Mouse (Mus musculus) heart, postnatal 0 days (tissue): ENCODE results near the gene Adgrl1. TPM values are rescaled to one million over a fixed set of nuclear protein-coding genes. Genes with fewer than 3 reads are reported as not detected.

ENCODE experiments used
- ATAC-seq: fragments of 200-750 bp; cut with Nextera tagmentation; 2 replicates; pipeline ENCODE4 v1.8.0; 2017; ENCODE audit warnings: low read depth, moderate number of reproducible peaks, moderate library complexity; ENCODE audit not compliant: insufficient read depth
- DNase-seq: peaks from one replicate; pipeline ENCODE4 v3.0.0-alpha.2; 2016; ENCODE audit warnings: low spot score
- H3K27ac ChIP-seq: fragments of 300-500 bp; sonication (generic); 2 replicates; pipeline ENCODE4 v1.5.1; 2014; ENCODE audit warnings: low read depth, mild to moderate bottlenecking
- H3K27me3 ChIP-seq: fragments of 300-500 bp; sonication (generic); 2 replicates; pipeline ENCODE4 v1.6.1; 2014; ENCODE audit warnings: low read length, mixed read lengths; ENCODE audit not compliant: control insufficient read depth, insufficient read depth
- H3K36me3 ChIP-seq: fragments of 300-500 bp; sonication (generic); replicated peaks from 2 replicates; pipeline ENCODE4 v1.6.1; 2014; ENCODE audit warnings: low read length, mixed read lengths; ENCODE audit not compliant: control insufficient read depth, insufficient read depth
- H3K4me1 ChIP-seq: fragments of 300-500 bp; sonication (generic); 2 replicates; pipeline ENCODE4 v1.6.1; 2014; ENCODE audit warnings: antibody characterized with exemption; ENCODE audit not compliant: control insufficient read depth, insufficient read depth
- H3K4me2 ChIP-seq: fragments of 300-500 bp; sonication (generic); 2 replicates; pipeline ENCODE4 v1.6.1; 2014; ENCODE audit warnings: low read depth, mild to moderate bottlenecking, low read length, moderate library complexity
- H3K4me3 ChIP-seq: fragments of 300-500 bp; sonication (generic); 2 replicates; pipeline ENCODE4 v1.5.1; 2014; ENCODE audit warnings: low read depth, low read length
- H3K9ac ChIP-seq: fragments of 300-500 bp; sonication (generic); replicated peaks from 2 replicates; pipeline ENCODE4 v1.6.1; 2014; ENCODE audit warnings: low read depth, low read length, mixed read lengths
- H3K9me3 ChIP-seq: fragments of 300-500 bp; sonication (generic); replicated peaks from 2 replicates; pipeline ENCODE4 v1.6.1; 2016; ENCODE audit warnings: low read length; ENCODE audit not compliant: control insufficient read depth
- CTCF ChIP-seq: IDR thresholded peaks from 2 replicates; pipeline ENCODE4 v1.5.1; 2016; ENCODE audit warnings: antibody characterized with exemption, control low read depth, low read depth
- EP300 ChIP-seq: IDR thresholded peaks from 2 replicates; pipeline ENCODE4 v1.6.1; 2016; ENCODE audit warnings: antibody characterized with exemption, low read depth
- WGBS: fragments of 180-500 bp; shearing (Covaris S2); extraction: QIAGEN DNeasy Blood & Tissue Kit; methylation state at CpG from one replicate; pipeline ENCODE4 v1.1.7; 2014; 5-methylcytosine and 5-hydroxymethylcytosine counted together
- polyA plus RNA-seq: library from polyadenylated mRNA; unstranded; fragments of >200 nt; fragmentation: Nextera tagmentation; extraction: Ambion mirVana; gene quantifications from 2 replicates; pipeline ENCODE4 v1.2.1, GENCODE M21; 2015
- total RNA-seq: library from RNA; depleted of rRNA; stranded (reverse); fragments of >200 nt; gene quantifications from 2 replicates; pipeline ENCODE4 v1.2.3, GENCODE M21; 2014; ENCODE audit warnings: low replicate concordance

Adgrl1 gene
- total and polyA plus RNA-seq, 2 experiments from 2014 or later = 4.4 to 28.7 TPM

- Histone ChIP-seq H3K27me3 (no peaks in the 10 kb centered on the region), H3K9ac (no peak overlapping the region), H3K4me1 (peaks cover 19% of the 10 kb centered on the region), H3K4me2 (no peak overlapping the region), H3K9me3 (no peaks in the 10 kb centered on the region), H3K36me3 (peaks cover 10% of the 10 kb centered on the region; the same call in 1 of the 2 replicates), H3K4me3 (no peak overlapping the region), H3K27ac (no peak overlapping the region)
- DNase-seq (no peak), ATAC-seq (peak; percentile 5; the same call in 1 of the 2 replicates)
- WGBS = 30% methylated on average over 4 of the region's 5 CpGs
- TF ChIP-seq EP300 (no peak), CTCF (no peak)
These were observed 15.0 kb downstream of the Adgrl1 start for GRCm38 (mm10) chr8:83914860-83915259.

GRCm38 (mm10) chr8:83916015-83916414 is 16.1 kb downstream of the Adgrl1 start:
- Histone ChIP-seq H3K4me1 (peaks cover 19% of the 10 kb centered on the region), H3K4me2 (no peak overlapping the region), H3K27ac (no peak overlapping the region), H3K9ac (no peak overlapping the region; the same call in 1 of the 2 replicates), H3K4me3 (no peak overlapping the region), H3K36me3 (peaks cover 18% of the 10 kb centered on the region; the same call in 1 of the 2 replicates), H3K9me3 (no peaks in the 10 kb centered on the region), H3K27me3 (no peaks in the 10 kb centered on the region)
- TF ChIP-seq CTCF (no peak), EP300 (no peak)
- DNase-seq (no peak), ATAC-seq (no peak)
- 29% methylated on average over 5 of the region's 5 CpGs for WGBS

GRCm38 (mm10) chr8:83917566-83917965 is 17.7 kb downstream of the Adgrl1 start:
- no peaks in the 10 kb centered on the region for H3K9me3 ChIP-seq
- H3K4me2 ChIP-seq = no peak overlapping the region
- ATAC-seq (no peak), DNase-seq (no peak)
- no peaks in the 10 kb centered on the region for H3K27me3 ChIP-seq
- WGBS = 39% methylated on average over 6 of the region's 6 CpGs
- H3K4me1 ChIP-seq = peaks cover 10% of the 10 kb centered on the region; the same call in 1 of the 2 replicates
- no peak overlapping the region for H3K27ac ChIP-seq
- H3K9ac ChIP-seq = no peak overlapping the region
- H3K36me3 ChIP-seq = peaks cover 20% of the 10 kb centered on the region; the same call in 1 of the 2 replicates
- no peak overlapping the region for H3K4me3 ChIP-seq
- TF ChIP-seq CTCF (no peak), EP300 (no peak)

DNA sequence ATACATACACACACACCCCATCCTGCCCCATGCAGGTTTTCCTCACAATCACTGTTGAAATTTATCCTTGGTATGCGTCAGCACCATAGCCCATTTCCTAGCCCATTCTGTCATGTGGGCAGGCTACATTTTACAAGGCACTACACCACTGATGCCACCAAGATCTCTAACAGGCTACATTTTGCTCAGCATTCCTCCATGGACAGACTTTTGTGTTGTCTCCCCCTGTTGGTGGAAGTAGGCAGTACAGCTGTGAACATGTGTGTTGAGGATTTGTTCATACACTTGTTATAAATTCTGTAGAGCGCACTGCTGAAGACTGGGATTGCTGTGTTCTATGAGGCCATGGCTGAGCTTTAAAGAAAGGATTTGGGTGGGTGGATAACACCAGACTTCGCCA is 21.7 kb downstream of the Adgrl1 start:
- ATAC-seq (no peak), DNase-seq (peak; percentile 65)
- Histone ChIP-seq H3K27ac (no peak overlapping the region), H3K27me3 (no peaks in the 10 kb centered on the region), H3K9me3 (no peaks in the 10 kb centered on the region), H3K4me1 (no peaks in the 10 kb centered on the region), H3K4me3 (no peak overlapping the region), H3K4me2 (no peak overlapping the region), H3K36me3 (peaks cover 30% of the 10 kb centered on the region), H3K9ac (no peak overlapping the region)
- TF ChIP-seq CTCF (peak; percentile 91), EP300 (no peak)
- 69% methylated on average over 3 of the region's 3 CpGs for WGBS

DNA sequence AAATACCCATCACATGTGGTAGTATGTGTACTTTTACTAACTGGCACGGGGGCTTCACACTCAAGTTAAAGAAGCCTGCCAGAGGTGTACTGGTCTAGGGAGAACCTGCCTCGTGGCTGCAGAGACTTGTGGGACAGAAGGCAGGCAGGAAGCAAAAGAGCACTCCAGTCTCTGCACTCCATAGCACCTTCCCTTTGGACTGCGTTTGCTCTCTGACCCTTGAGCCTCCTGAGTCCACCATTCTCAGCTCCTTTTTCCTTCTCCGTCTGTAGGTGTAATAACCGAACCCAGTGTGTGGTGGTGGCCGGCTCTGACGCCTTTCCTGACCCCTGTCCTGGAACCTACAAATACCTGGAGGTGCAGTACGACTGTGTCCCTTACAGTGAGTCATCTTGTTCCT is 22.8 kb downstream of the Adgrl1 start:
- WGBS = 85% methylated on average over 8 of the region's 8 CpGs
- TF ChIP-seq EP300 (no peak), CTCF (no peak)
- no peaks in the 10 kb centered on the region for H3K27me3 ChIP-seq
- H3K4me1 ChIP-seq = no peaks in the 10 kb centered on the region
- H3K36me3 ChIP-seq = peaks cover 26% of the 10 kb centered on the region
- no peak overlapping the region for H3K27ac ChIP-seq
- H3K4me3 ChIP-seq = no peak overlapping the region
- ATAC-seq = no peak
- DNase-seq = no peak
- no peak overlapping the region for H3K9ac ChIP-seq
- H3K4me2 ChIP-seq = no peak overlapping the region
- H3K9me3 ChIP-seq = no peaks in the 10 kb centered on the region

- H3K27me3 ChIP-seq = no peaks in the 10 kb centered on the region
- DNase-seq = no peak
- H3K4me2 ChIP-seq = no peak overlapping the region
- ATAC-seq = no peak
- no peak for TF ChIP-seq EP300
- TF ChIP-seq CTCF = no peak
- 91% methylated on average over 5 of the region's 5 CpGs for WGBS
- no peak overlapping the region for H3K4me3 ChIP-seq
- H3K4me1 ChIP-seq = no peaks in the 10 kb centered on the region
- H3K27ac ChIP-seq = no peak overlapping the region
- H3K9me3 ChIP-seq = no peaks in the 10 kb centered on the region
- H3K36me3 ChIP-seq = peaks cover 26% of the 10 kb centered on the region
- no peak overlapping the region for H3K9ac ChIP-seq
These were observed 24.7 kb downstream of the Adgrl1 start for GRCm38 (mm10) chr8:83924585-83924984.
